Mouse (Mus musculus): ENCODE results near the gene Aoah. TPM values are rescaled to one million over a fixed set of nuclear protein-coding genes. Genes with fewer than 3 reads are reported as not detected.

The Aoah gene
- 1.2 and 1.3 TPM in 2 replicates for polyA plus RNA-seq (2012; rRNA removed)
- 1.3 and 1.5 TPM in 2 replicates for polyA plus RNA-seq (2014; fragmentation: Nextera tagmentation; extraction: Ambion mirVana)

DNA sequence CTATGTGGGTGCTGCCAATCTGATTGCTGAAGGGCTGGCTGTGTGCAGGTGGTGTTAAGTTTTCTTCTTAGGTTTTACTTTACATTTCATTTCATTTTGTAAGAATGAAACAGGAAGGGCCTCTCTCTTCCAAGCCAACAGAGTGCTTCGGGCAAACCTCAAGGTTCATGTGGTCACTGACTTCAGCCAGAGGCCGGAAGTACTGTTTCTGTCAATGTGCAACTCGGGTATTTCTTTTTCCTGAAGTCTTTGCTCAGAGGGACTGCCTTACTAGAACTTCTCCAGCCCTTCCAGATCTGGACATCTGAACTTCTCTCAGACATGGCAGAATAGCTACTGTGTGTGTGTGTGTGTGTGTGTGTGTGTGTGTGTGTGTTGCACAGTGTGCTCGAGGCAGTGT, at the start of gene Aoah:
TSS of gene Aoah (plus strand) at position 213 of the 400 bp plus-strand sequence.
- no peak within 1 kb of the TSS for H3K4me3 ChIP-seq (replicated peaks; ENCODE audit: low read length)
- H3K27ac ChIP-seq (replicated peaks; ENCODE audit: low read depth, low read length) = no peak within 1 kb of the TSS
- no peaks in the 10 kb centered on the region for H3K9me3 ChIP-seq (ENCODE audit: control insufficient read depth, low read length)
- no peak for TF ChIP-seq POLR2A (IDR thresholded peaks at IDR 0.05; ENCODE audit: borderline replicate concordance, extremely low read depth, insufficient read depth, insufficient read length)
- no peak within 1 kb of the TSS for H3K4me2 ChIP-seq (replicated peaks; ENCODE audit: low read depth, low read length, severe bottlenecking)
- no peak for ATAC-seq (ENCODE audit: low FRiP score, low read depth)
- no peaks in the 10 kb centered on the region for H3K4me1 ChIP-seq (ENCODE audit: control insufficient read depth, insufficient read depth, low read length)
- DNase-seq (ENCODE audit: low spot score) = no peak
- no peaks in the 10 kb centered on the region for H3K36me3 ChIP-seq (ENCODE audit: control insufficient read depth, insufficient read depth, low read length)
- H3K27me3 ChIP-seq (ENCODE audit: control insufficient read depth, insufficient read depth, low read length) = no peaks in the 10 kb centered on the region
- H3K9ac ChIP-seq (ENCODE audit: low read depth, low read length, severe bottlenecking) = no peak within 1 kb of the TSS
- WGBS = 68% methylated on average over 4 of the region's 4 CpGs

DNA sequence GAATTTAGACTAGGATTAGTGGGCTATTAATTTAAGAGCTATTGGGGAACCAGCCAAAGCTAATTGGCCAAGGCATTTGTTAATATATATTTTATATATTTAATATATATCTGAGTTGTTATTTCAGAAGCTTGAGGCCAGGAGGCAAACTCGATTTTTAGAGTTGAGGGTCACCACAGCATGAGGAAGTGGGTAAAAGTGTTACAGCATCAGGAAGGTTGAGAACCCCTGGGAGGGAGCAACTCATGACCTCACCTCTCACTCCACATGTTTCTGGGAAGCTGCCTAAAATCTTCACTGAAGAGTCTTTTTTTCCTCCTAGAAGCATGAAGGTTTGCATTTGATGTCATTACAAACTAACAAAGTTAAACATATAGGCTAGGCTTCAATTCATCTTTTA, 39.1 kb upstream of the Aoah start:
- H3K4me3 ChIP-seq (replicated peaks; ENCODE audit: low read length) = no peak overlapping the region
- no peak overlapping the region for H3K27ac ChIP-seq (replicated peaks; ENCODE audit: low read depth, low read length)
- no peaks in the 10 kb centered on the region for H3K27me3 ChIP-seq (ENCODE audit: control insufficient read depth, insufficient read depth, low read length)
- H3K36me3 ChIP-seq (ENCODE audit: control insufficient read depth, insufficient read depth, low read length) = no peaks in the 10 kb centered on the region
- no peak for DNase-seq (ENCODE audit: low spot score)
- no peak for TF ChIP-seq POLR2A (IDR thresholded peaks at IDR 0.05; ENCODE audit: borderline replicate concordance, extremely low read depth, insufficient read depth, insufficient read length)
- no peak for ATAC-seq (ENCODE audit: low FRiP score, low read depth)
- no peaks in the 10 kb centered on the region for H3K9me3 ChIP-seq (ENCODE audit: control insufficient read depth, low read length)
- H3K9ac ChIP-seq (ENCODE audit: low read depth, low read length, severe bottlenecking) = no peak overlapping the region
- no peak overlapping the region for H3K4me2 ChIP-seq (replicated peaks; ENCODE audit: low read depth, low read length, severe bottlenecking)
- H3K4me1 ChIP-seq (ENCODE audit: control insufficient read depth, insufficient read depth, low read length) = no peaks in the 10 kb centered on the region
- WGBS = 65% methylated on average over 1 of the region's 1 CpGs

GRCm38 (mm10) chr13:20783648-20784047, 10.3 kb upstream of the Aoah start:
- no peak for TF ChIP-seq POLR2A (IDR thresholded peaks at IDR 0.05; ENCODE audit: borderline replicate concordance, extremely low read depth, insufficient read depth, insufficient read length)
- Histone ChIP-seq H3K9ac (ENCODE audit: low read depth, low read length, severe bottlenecking) (no peak overlapping the region), H3K4me2 (replicated peaks; ENCODE audit: low read depth, low read length, severe bottlenecking) (no peak overlapping the region), H3K27ac (replicated peaks; ENCODE audit: low read depth, low read length) (no peak overlapping the region), H3K4me1 (ENCODE audit: control insufficient read depth, insufficient read depth, low read length) (no peaks in the 10 kb centered on the region), H3K36me3 (ENCODE audit: control insufficient read depth, insufficient read depth, low read length) (no peaks in the 10 kb centered on the region), H3K27me3 (ENCODE audit: control insufficient read depth, insufficient read depth, low read length) (no peaks in the 10 kb centered on the region), H3K9me3 (ENCODE audit: control insufficient read depth, low read length) (no peaks in the 10 kb centered on the region), H3K4me3 (replicated peaks; ENCODE audit: low read length) (no peak overlapping the region)
- DNase-seq (ENCODE audit: low spot score) (no peak), ATAC-seq (ENCODE audit: low FRiP score, low read depth) (no peak)
- WGBS = 79% methylated on average over 5 of the region's 5 CpGs

- no peaks in the 10 kb centered on the region for H3K4me1 ChIP-seq (ENCODE audit: control insufficient read depth, insufficient read depth, low read length)
- H3K36me3 ChIP-seq (ENCODE audit: control insufficient read depth, insufficient read depth, low read length) = no peaks in the 10 kb centered on the region
- no peaks in the 10 kb centered on the region for H3K9me3 ChIP-seq (ENCODE audit: control insufficient read depth, low read length)
- no peak overlapping the region for H3K4me3 ChIP-seq (replicated peaks; ENCODE audit: low read length)
- no peak overlapping the region for H3K9ac ChIP-seq (ENCODE audit: low read depth, low read length, severe bottlenecking)
- WGBS = 89% methylated on average over 6 of the region's 6 CpGs
- DNase-seq (ENCODE audit: low spot score) (no peak), ATAC-seq (ENCODE audit: low FRiP score, low read depth) (no peak)
- H3K27ac ChIP-seq (replicated peaks; ENCODE audit: low read depth, low read length) = no peak overlapping the region
- H3K27me3 ChIP-seq (ENCODE audit: control insufficient read depth, insufficient read depth, low read length) = no peaks in the 10 kb centered on the region
- TF ChIP-seq POLR2A (IDR thresholded peaks at IDR 0.05; ENCODE audit: borderline replicate concordance, extremely low read depth, insufficient read depth, insufficient read length) = no peak
- no peak overlapping the region for H3K4me2 ChIP-seq (replicated peaks; ENCODE audit: low read depth, low read length, severe bottlenecking)
Observed at GRCm38 (mm10) chr13:20784060-20784459, 9.9 kb upstream of the Aoah start.

- no peak for DNase-seq (ENCODE audit: low spot score)
- Histone ChIP-seq H3K27ac (replicated peaks; ENCODE audit: low read depth, low read length) (no peak overlapping the region), H3K4me1 (ENCODE audit: control insufficient read depth, insufficient read depth, low read length) (no peaks in the 10 kb centered on the region), H3K27me3 (ENCODE audit: control insufficient read depth, insufficient read depth, low read length) (no peaks in the 10 kb centered on the region), H3K9ac (ENCODE audit: low read depth, low read length, severe bottlenecking) (no peak overlapping the region), H3K9me3 (ENCODE audit: control insufficient read depth, low read length) (no peaks in the 10 kb centered on the region), H3K36me3 (ENCODE audit: control insufficient read depth, insufficient read depth, low read length) (no peaks in the 10 kb centered on the region), H3K4me3 (replicated peaks; ENCODE audit: low read length) (no peak overlapping the region), H3K4me2 (replicated peaks; ENCODE audit: low read depth, low read length, severe bottlenecking) (no peak overlapping the region)
- no peak for ATAC-seq (ENCODE audit: low FRiP score, low read depth)
- TF ChIP-seq POLR2A (IDR thresholded peaks at IDR 0.05; ENCODE audit: borderline replicate concordance, extremely low read depth, insufficient read depth, insufficient read length) = no peak
- WGBS = 82% methylated on average over 7 of the region's 7 CpGs
Observed at GRCm38 (mm10) chr13:20785960-20786359, 8.0 kb upstream of the Aoah start.

- H3K4me1 ChIP-seq (ENCODE audit: control insufficient read depth, insufficient read depth, low read length) = no peaks in the 10 kb centered on the region
- TF ChIP-seq POLR2A (IDR thresholded peaks at IDR 0.05; ENCODE audit: borderline replicate concordance, extremely low read depth, insufficient read depth, insufficient read length) = no peak
Observed at GRCm38 (mm10) chr13:20786825-20787245, 7.1 kb upstream of the Aoah start.

More at GRCm38 (mm10) chr13:20786825-20787245, 7.1 kb upstream of the Aoah start:
- H3K9me3 ChIP-seq (ENCODE audit: control insufficient read depth, low read length) = no peaks in the 10 kb centered on the region
- H3K36me3 ChIP-seq (ENCODE audit: control insufficient read depth, insufficient read depth, low read length) = no peaks in the 10 kb centered on the region
- no peak overlapping the region for H3K9ac ChIP-seq (ENCODE audit: low read depth, low read length, severe bottlenecking)
- H3K4me3 ChIP-seq (replicated peaks; ENCODE audit: low read length) = no peak overlapping the region
- no peaks in the 10 kb centered on the region for H3K27me3 ChIP-seq (ENCODE audit: control insufficient read depth, insufficient read depth, low read length)
- H3K4me2 ChIP-seq (replicated peaks; ENCODE audit: low read depth, low read length, severe bottlenecking) = no peak overlapping the region
- 76% methylated on average over 1 of the region's 1 CpGs for WGBS
- H3K27ac ChIP-seq (replicated peaks; ENCODE audit: low read depth, low read length) = no peak overlapping the region
- ATAC-seq (ENCODE audit: low FRiP score, low read depth) (no peak), DNase-seq (ENCODE audit: low spot score) (no peak)

Measured in limb, embryonic 14.5 days (tissue).